Mouse (Mus musculus) skeletal muscle tissue, adult 2 months (tissue): ENCODE results near the gene March8.
"Not testable (repeated sequence)": the region's sequence is repeated elsewhere in the genome, so short reads cannot be mapped to it uniquely, and the experiment has no call there.

Experiments used
- DNase-seq: peaks from one replicate; pipeline ENCODE4 v3.0.0-alpha.2; 2012; ENCODE audit warnings: low read depth, low spot score

Gene March8

GRCm38 (mm10) chr6:116337835-116338501 is at the start of gene March8:
Gene March8, plus strand, starts transcription at chr6:116338024.
- DNase-seq, result peak; percentile 97

- no peak for DNase-seq
These were observed 26.4 kb upstream of the March8 start for GRCm38 (mm10) chr6:116311411-116311810.

GRCm38 (mm10) chr6:116319259-116319658 is 18.6 kb upstream of the March8 start:
- DNase-seq, result peak; percentile 3

GRCm38 (mm10) chr6:116326641-116327040 is 11.2 kb upstream of the March8 start:
- DNase-seq, result no peak

GRCm38 (mm10) chr6:116331396-116331795 is 6.4 kb upstream of the March8 start:
- no peak for DNase-seq

GRCm38 (mm10) chr6:116337466-116337834 is 374 bp upstream of the March8 start:
- no peak for DNase-seq

- no peak for DNase-seq
These were observed 696 bp downstream of the March8 start for GRCm38 (mm10) chr6:116338520-116338919.

- DNase-seq, result no peak
These were observed 1.3 kb downstream of the March8 start for GRCm38 (mm10) chr6:116339088-116339487.

GRCm38 (mm10) chr6:116340521-116340920 is 2.7 kb downstream of the March8 start:
- DNase-seq, result no peak

GRCm38 (mm10) chr6:116347953-116348352 is 10.1 kb downstream of the March8 start:
- DNase-seq, result no peak

GRCm38 (mm10) chr6:116349997-116350396 is 12.2 kb downstream of the March8 start:
- DNase-seq, result peak; percentile 30

- no peak for DNase-seq
These were observed 12.8 kb downstream of the March8 start for GRCm38 (mm10) chr6:116350643-116351042.

GRCm38 (mm10) chr6:116351534-116351933 is 13.7 kb downstream of the March8 start:
- no peak for DNase-seq

- DNase-seq, result no peak
These were observed 15.6 kb downstream of the March8 start for GRCm38 (mm10) chr6:116353428-116353827.

- not testable (repeated sequence) for DNase-seq
These were observed 18.6 kb downstream of the March8 start for GRCm38 (mm10) chr6:116356311-116356947.

- no peak for DNase-seq
These were observed 19.1 kb downstream of the March8 start for GRCm38 (mm10) chr6:116356948-116357325.

GRCm38 (mm10) chr6:116358056-116358455 is 20.2 kb downstream of the March8 start:
- DNase-seq, result no peak

GRCm38 (mm10) chr6:116359256-116359655 is 21.4 kb downstream of the March8 start:
- peak; percentile 16 for DNase-seq

GRCm38 (mm10) chr6:116361463-116361862 is 23.6 kb downstream of the March8 start:
- no peak for DNase-seq

- no peak for DNase-seq
These were observed 24.2 kb downstream of the March8 start for GRCm38 (mm10) chr6:116361993-116362392.

- DNase-seq, result no peak
These were observed 30.1 kb downstream of the March8 start for GRCm38 (mm10) chr6:116367971-116368370.

- no peak for DNase-seq
These were observed 32.0 kb downstream of the March8 start for GRCm38 (mm10) chr6:116369811-116370210.

- DNase-seq, result no peak
These were observed 32.6 kb downstream of the March8 start for GRCm38 (mm10) chr6:116370216-116370976.
